Mouse (Mus musculus) forebrain, embryonic 16.5 days (tissue): ENCODE measurements around the gene Jph2. TPM values are rescaled to one million over a fixed set of nuclear protein-coding genes. Genes with fewer than 3 reads are reported as not detected.

Experiments
- ATAC-seq: fragments of 200-750 bp; cut with Nextera tagmentation; 2 replicates; pipeline ENCODE4 v1.8.0; 2017; ENCODE audit warnings: mild to moderate bottlenecking, moderate library complexity
- H3K27ac ChIP-seq: fragments of 300-500 bp; sonication (generic); 2 replicates; pipeline ENCODE4 v1.5.1; 2014; ENCODE audit warnings: low read length, control low read depth
- H3K27me3 ChIP-seq: fragments of 300-500 bp; sonication (generic); replicated peaks from 2 replicates; pipeline ENCODE4 v1.6.1; 2014; ENCODE audit warnings: low read length; ENCODE audit not compliant: control insufficient read depth, insufficient read depth
- H3K36me3 ChIP-seq: fragments of 300-500 bp; sonication (generic); 2 replicates; pipeline ENCODE4 v1.6.1; 2014; ENCODE audit not compliant: control insufficient read depth, insufficient read depth
- H3K4me1 ChIP-seq: fragments of 300-500 bp; sonication (generic); replicated peaks from 2 replicates; pipeline ENCODE4 v1.6.1; 2014; ENCODE audit warnings: low read length; ENCODE audit not compliant: control insufficient read depth, insufficient read depth
- H3K4me2 ChIP-seq: fragments of 300-500 bp; sonication (generic); 2 replicates; pipeline ENCODE4 v1.6.1; 2014; ENCODE audit warnings: mild to moderate bottlenecking, low read length, control low read depth
- H3K4me3 ChIP-seq: fragments of 300-500 bp; sonication (generic); replicated peaks from 2 replicates; pipeline ENCODE4 v1.5.1; 2014; ENCODE audit warnings: mild to moderate bottlenecking, low read length, control low read depth
- H3K9ac ChIP-seq: fragments of 300-500 bp; sonication (generic); replicated peaks from 2 replicates; pipeline ENCODE4 v1.6.1; 2014; ENCODE audit warnings: low read depth, low read length, control low read depth
- H3K9me3 ChIP-seq: fragments of 300-500 bp; sonication (generic); 2 replicates; pipeline ENCODE4 v1.6.1; 2016; ENCODE audit warnings: low read length; ENCODE audit not compliant: control insufficient read depth
- WGBS: fragments of 180-500 bp; shearing (Covaris S2); extraction: QIAGEN DNeasy Blood & Tissue Kit; methylation state at CpG from one replicate; pipeline ENCODE4 v1.1.7; 2014; 5-methylcytosine and 5-hydroxymethylcytosine counted together
- polyA plus RNA-seq: library from polyadenylated mRNA; unstranded; fragments of >200 nt; fragmentation: Nextera tagmentation; extraction: Ambion mirVana; gene quantifications from 2 replicates; pipeline ENCODE4 v1.2.1, GENCODE M21; 2015

Gene Jph2
- 0.20 and 0.28 TPM in 2 replicates for polyA plus RNA-seq

GRCm38 (mm10) chr2:163397905-163398304 is at the start of gene Jph2:
Gene Jph2 (minus strand): TSS chr2:163397993.
- WGBS, result 18% methylated on average over 10 of the region's 10 CpGs
- Histone ChIP-seq H3K4me3 (no peak within 1 kb of the TSS), H3K4me1 (no peaks in the 10 kb centered on the region; the same call in 1 of the 2 replicates), H3K36me3 (no peaks in the 10 kb centered on the region), H3K9ac (no peak within 1 kb of the TSS), H3K9me3 (no peaks in the 10 kb centered on the region), H3K27ac (no peak within 1 kb of the TSS), H3K27me3 (no peaks in the 10 kb centered on the region), H3K4me2 (no peak within 1 kb of the TSS)
- ATAC-seq, result no peak

GRCm38 (mm10) chr2:163447375-163447774 is 49.6 kb upstream of the Jph2 start:
- 83% methylated on average over 12 of the region's 12 CpGs for WGBS
- ATAC-seq, result no peak
- no peak overlapping the region for H3K27ac ChIP-seq

GRCm38 (mm10) chr2:163444017-163444416 is 46.2 kb upstream of the Jph2 start:
- Histone ChIP-seq H3K9ac (no peak overlapping the region), H3K4me3 (no peak overlapping the region), H3K27me3 (no peaks in the 10 kb centered on the region), H3K9me3 (no peaks in the 10 kb centered on the region), H3K36me3 (peaks cover 10% of the 10 kb centered on the region), H3K4me1 (peaks cover 17% of the 10 kb centered on the region), H3K4me2 (no peak overlapping the region), H3K27ac (no peak overlapping the region)
- ATAC-seq, result no peak
- WGBS, result 75% methylated on average over 7 of the region's 7 CpGs

More at GRCm38 (mm10) chr2:163447375-163447774, 49.6 kb upstream of the Jph2 start:
- H3K9me3 ChIP-seq, result no peaks in the 10 kb centered on the region
- no peak overlapping the region for H3K4me3 ChIP-seq
- H3K27me3 ChIP-seq, result no peaks in the 10 kb centered on the region
- H3K4me2 ChIP-seq, result no peak overlapping the region
- H3K9ac ChIP-seq, result no peak overlapping the region
- H3K36me3 ChIP-seq, result peaks cover 14% of the 10 kb centered on the region
- peaks cover 6% of the 10 kb centered on the region for H3K4me1 ChIP-seq

GRCm38 (mm10) chr2:163443543-163443942 is 45.8 kb upstream of the Jph2 start:
- Histone ChIP-seq H3K27ac (no peak overlapping the region), H3K4me3 (no peak overlapping the region), H3K4me2 (no peak overlapping the region), H3K9ac (no peak overlapping the region), H3K4me1 (peaks cover 17% of the 10 kb centered on the region), H3K36me3 (peaks cover 10% of the 10 kb centered on the region), H3K9me3 (no peaks in the 10 kb centered on the region), H3K27me3 (no peaks in the 10 kb centered on the region)
- 74% methylated on average over 6 of the region's 6 CpGs for WGBS
- no peak for ATAC-seq

- WGBS, result 79% methylated on average over 1 of the region's 1 CpGs
- Histone ChIP-seq H3K4me1 (peaks cover 21% of the 10 kb centered on the region), H3K9ac (peak overlapping the region; percentile 89), H3K9me3 (no peaks in the 10 kb centered on the region), H3K27me3 (no peaks in the 10 kb centered on the region), H3K36me3 (no peaks in the 10 kb centered on the region), H3K4me2 (peak overlapping the region; percentile 74), H3K27ac (no peak overlapping the region), H3K4me3 (peak overlapping the region; percentile 83)
- no peak for ATAC-seq
Observed at GRCm38 (mm10) chr2:163439488-163439887, 41.7 kb upstream of the Jph2 start.

- WGBS, result 1% methylated on average over 30 of the region's 30 CpGs
- ATAC-seq, result peak; percentile 56
- Histone ChIP-seq H3K4me2 (peak overlapping the region; percentile 74), H3K9me3 (no peaks in the 10 kb centered on the region), H3K4me3 (peak overlapping the region; percentile 83), H3K27me3 (no peaks in the 10 kb centered on the region), H3K9ac (peak overlapping the region; percentile 89), H3K36me3 (no peaks in the 10 kb centered on the region), H3K4me1 (peaks cover 21% of the 10 kb centered on the region), H3K27ac (peak overlapping the region; percentile 73)
Observed at GRCm38 (mm10) chr2:163438619-163439451, 41.0 kb upstream of the Jph2 start.

GRCm38 (mm10) chr2:163438246-163438618 is 40.4 kb upstream of the Jph2 start, which contains the start of gene Gdap1l1:
Gene Gdap1l1 (plus strand): TSS chr2:163438476.
- under 1% methylated on average over 14 of the region's 18 CpGs for WGBS

GRCm38 (mm10) chr2:163437800-163438199 is 40.0 kb upstream of the Jph2 start:
- H3K4me1 ChIP-seq, result peaks cover 21% of the 10 kb centered on the region
- H3K9ac ChIP-seq, result peak overlapping the region; percentile 89
- H3K9me3 ChIP-seq, result no peaks in the 10 kb centered on the region
- H3K27me3 ChIP-seq, result no peaks in the 10 kb centered on the region
- H3K27ac ChIP-seq, result no peak overlapping the region
- ATAC-seq, result peak; percentile 22; the same call in 1 of the 2 replicates
- peak overlapping the region; percentile 83 for H3K4me3 ChIP-seq
- no peaks in the 10 kb centered on the region for H3K36me3 ChIP-seq
- peak overlapping the region; percentile 74 for H3K4me2 ChIP-seq
- WGBS, result 33% methylated on average over 4 of the region's 4 CpGs

More at GRCm38 (mm10) chr2:163438246-163438618, 40.4 kb upstream of the Jph2 start, which contains the start of gene Gdap1l1:
- peak; percentile 92 for ATAC-seq
- Histone ChIP-seq H3K36me3 (no peaks in the 10 kb centered on the region), H3K27me3 (no peaks in the 10 kb centered on the region), H3K27ac (peak within 1 kb of the TSS; percentile 73), H3K9me3 (no peaks in the 10 kb centered on the region), H3K9ac (peak within 1 kb of the TSS; percentile 89), H3K4me3 (peak within 1 kb of the TSS; percentile 83), H3K4me1 (peaks cover 21% of the 10 kb centered on the region), H3K4me2 (peak within 1 kb of the TSS; percentile 74)

GRCm38 (mm10) chr2:163433971-163434370 is 36.2 kb upstream of the Jph2 start:
- Histone ChIP-seq H3K9ac (no peak overlapping the region), H3K4me2 (no peak overlapping the region), H3K4me1 (peaks cover 4% of the 10 kb centered on the region; the same call in 1 of the 2 replicates), H3K27ac (no peak overlapping the region), H3K36me3 (no peaks in the 10 kb centered on the region), H3K4me3 (no peak overlapping the region), H3K27me3 (no peaks in the 10 kb centered on the region), H3K9me3 (no peaks in the 10 kb centered on the region)
- 29% methylated on average over 4 of the region's 4 CpGs for WGBS
- ATAC-seq, result no peak
